Mouse (Mus musculus): Measurements from ENCODE around the gene Pctp.

The Pctp gene

GRCm38 (mm10) chr11:89978353-89978831 lies 24.3 kb downstream of the Pctp start:
- DNase-seq (ENCODE audit: extremely low spot score, low spot score) = no peak

GRCm38 (mm10) chr11:89977746-89978352 lies 24.8 kb downstream of the Pctp start:
- no peak for DNase-seq (ENCODE audit: extremely low spot score, low spot score)

DNA sequence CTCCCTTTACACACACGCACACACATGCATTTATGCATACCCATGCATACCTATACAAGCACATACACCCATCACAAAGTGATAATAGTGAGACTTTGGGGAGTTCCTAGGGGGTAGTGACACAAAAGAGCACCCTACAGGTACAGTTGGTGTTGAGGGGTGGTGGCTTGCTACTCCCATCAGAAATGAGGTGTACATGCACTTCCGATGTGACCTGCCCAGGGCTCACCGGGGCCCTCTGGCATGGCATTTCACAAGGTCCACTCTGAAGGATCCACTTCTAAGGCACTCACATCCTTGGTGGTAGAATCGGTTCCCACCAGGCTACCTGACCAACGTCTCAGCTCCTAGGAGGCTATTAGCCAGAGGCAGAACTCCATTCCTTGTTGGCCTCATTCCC lies 26.3 kb downstream of the Pctp start:
- no peak for DNase-seq (ENCODE audit: extremely low spot score, low spot score)

DNA sequence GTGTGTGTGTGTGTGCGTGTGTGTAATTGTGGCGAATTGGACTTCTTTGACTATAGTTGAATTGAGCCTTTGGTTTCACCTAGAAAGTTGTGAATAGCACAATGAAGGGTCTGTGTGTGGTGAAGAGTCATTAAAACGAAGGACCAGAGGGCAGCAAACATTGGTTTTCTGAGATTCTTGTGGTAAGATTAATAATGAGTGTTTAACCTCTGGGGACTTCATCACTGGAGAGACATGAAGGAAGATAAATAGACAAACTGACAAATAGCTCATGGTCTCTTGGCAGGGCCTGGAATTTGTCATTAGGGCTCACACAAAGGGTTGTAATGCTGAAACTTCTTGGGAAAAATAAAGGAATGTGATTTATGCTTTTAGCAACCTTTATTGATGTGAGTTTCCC lies 31.4 kb downstream of the Pctp start:
- DNase-seq (ENCODE audit: extremely low spot score, low spot score) = no peak

DNA sequence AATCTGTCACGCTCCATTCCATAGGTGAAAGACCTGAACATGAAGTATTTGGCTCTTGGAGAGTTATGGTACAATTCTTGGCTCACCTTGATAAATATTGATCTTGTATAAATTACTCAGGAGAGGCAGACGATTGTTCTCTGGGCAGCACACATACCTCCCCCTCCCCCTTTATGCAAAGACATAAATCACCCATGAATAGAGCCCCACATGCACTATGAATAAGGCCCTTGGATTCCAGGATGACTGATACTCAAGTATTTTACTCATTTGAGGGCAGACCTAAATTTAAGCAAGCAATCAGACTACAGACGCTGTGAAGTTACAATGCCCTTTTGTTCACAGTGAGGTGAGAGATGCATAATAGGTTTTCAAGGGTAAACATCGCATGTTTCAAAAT lies 32.0 kb downstream of the Pctp start:
- DNase-seq (ENCODE audit: extremely low spot score, low spot score) = no peak

DNA sequence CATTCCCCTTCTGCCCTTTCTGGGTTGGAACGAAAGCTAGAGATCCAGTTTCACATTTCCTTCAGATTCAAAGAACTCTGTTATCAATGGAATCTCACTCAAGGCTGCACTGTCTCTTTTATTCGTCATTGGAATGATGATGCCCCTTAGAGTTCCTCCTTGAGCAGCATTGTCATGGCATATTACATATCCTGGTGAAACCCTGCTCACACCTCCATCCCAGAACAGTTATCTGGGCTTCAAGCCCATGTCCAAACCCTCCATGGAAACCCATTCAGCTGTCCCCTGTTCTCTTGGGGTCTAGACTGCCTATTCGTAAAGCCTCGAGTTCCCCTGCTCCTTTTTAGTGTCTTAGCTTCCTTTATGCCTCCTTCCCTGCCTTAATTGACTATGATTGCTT lies 33.6 kb downstream of the Pctp start:
- DNase-seq (ENCODE audit: extremely low spot score, low spot score) = no peak

DNA sequence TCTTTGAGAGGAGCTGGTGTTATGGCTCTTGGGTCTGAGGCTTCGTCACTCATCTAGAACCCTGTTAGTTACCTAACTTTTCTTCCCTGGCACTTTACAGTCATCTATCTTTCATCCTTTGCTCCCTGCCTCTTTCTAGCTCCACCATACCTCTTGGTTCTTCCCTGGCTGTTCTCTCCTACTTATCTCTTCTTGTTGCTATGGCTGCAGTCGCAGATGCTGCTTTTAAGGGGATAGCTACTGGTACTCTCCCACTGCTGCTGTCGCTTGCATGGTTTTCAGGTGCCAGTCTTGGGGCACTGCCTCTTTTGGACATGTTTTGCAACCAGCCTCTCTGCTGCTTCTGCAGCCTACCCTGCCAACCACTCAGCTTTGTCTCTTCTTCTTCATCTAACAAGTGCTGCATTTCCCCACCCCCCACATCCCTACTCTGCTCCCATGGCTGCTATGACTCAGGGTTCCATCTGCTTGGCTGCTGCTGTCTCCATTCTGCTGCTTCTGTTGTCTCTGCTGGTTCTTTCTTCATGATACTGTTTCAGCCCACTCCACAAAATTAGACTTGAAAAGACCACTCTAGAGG lies 51.9 kb downstream of the Pctp start:
- no peak for DNase-seq (ENCODE audit: extremely low spot score, low spot score)

DNA sequence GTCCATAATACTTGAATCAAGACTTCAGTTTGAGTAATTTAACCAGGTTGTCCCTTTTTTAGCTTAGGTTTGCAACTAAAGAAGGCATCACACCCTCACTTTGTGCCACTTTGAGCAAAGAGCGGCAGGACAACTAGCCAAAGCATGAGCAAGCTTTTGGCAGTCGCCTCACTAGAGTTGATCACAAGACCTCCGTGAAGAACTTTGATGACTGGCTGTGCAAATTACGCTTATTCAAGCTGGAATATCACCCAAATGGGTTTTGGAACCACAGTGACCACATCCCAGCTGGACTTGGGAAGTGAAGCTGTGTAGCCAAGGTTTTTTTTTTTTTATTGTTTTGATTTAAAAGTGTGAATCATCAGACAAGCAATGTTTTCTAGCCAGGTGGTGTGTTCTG lies 54.9 kb downstream of the Pctp start:
- no peak for DNase-seq (ENCODE audit: extremely low spot score, low spot score)

GRCm38 (mm10) chr11:89945159-89945558 lies 57.5 kb downstream of the Pctp start:
- no peak for DNase-seq (ENCODE audit: extremely low spot score, low spot score)

DNA sequence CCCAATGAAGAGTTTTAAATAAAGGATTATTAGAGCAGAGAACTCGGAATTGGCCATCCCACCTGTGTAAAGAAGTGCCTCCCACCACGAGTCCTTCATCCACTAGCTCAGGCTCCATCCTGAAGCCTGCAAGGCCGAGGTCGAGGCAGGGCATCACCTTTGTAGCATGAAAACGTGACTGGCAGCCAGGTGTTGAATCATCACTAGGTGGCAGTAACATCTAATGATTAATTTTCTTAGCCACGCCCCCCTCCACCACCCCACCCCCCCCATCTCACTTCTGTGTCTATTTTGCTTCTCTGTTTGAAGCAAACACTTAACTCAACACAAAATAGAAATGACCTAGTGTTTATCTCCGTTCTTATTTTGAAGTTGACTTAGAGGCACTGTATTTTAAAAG lies 65.5 kb downstream of the Pctp start:
- DNase-seq (ENCODE audit: extremely low spot score, low spot score) = no peak
